Comparison of ENCODE assay signal across 7 mouse cellular contexts in the genomic region with DNA sequence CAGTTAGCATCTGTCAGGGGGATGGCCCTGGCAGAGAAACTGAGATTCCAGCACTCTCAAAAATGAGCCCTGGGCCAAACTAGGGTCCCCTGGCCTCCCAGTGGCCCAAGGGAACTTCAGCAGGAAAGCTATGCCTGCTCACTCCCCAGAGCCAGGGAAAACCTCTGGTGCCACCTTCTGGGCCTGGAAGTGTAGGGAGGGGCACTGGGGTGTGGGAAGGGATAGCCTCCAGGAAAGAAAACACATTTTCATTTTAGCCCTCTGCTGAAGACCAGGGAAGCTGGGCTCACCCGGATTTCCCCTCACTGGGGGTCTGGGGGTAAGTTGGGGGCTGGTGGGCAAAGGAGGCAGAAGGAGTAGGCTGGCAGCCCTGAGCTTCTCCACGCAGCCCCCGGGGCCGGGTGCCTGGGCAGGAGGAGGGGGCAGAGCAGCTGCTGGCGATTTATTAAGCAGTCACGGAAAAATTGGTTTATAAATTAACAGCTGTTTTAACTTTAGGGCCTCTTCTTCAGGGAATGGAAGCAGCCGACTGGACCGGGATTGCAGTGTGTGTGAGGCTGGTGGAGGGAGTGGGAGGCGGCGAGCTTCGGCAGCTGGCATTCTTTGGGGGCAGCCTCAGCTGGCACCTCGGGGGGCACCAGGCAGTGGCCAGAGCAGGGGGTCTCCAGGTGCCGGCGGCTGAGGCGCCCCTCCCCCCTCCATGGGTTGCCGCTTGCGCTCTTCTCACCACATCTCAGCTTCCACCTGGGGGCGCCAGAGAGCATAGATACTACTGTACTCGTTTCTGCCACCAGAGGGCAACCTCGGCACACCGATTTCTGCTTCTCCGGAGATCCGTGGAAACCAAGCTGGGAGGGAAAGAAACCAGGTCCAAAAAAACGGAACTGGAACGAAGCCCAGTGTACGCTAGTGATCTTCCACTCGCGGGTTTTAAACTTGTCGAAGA. TPM values are rescaled to one million over a fixed set of nuclear protein-coding genes. Genes with fewer than 3 reads are reported as not detected.
A peak's percentile ranks its signal among the peaks of the same experiment; 100 is the strongest.
DNase-seq lines count a peak whose midpoint lies in the region; ATAC-seq lines count a peak whose summit lies in the region.

No protein-coding gene starts in this region.

- no peak overlapping the region for H3K9ac ChIP-seq in embryonic facial prominence, embryonic 11.5 days (replicated peaks; ENCODE audit: low read length)
- H3K9ac ChIP-seq in limb, embryonic 11.5 days (ENCODE audit: low read length) = no peak overlapping the region
- no peak overlapping the region for H3K9ac ChIP-seq in midbrain, embryonic 14.5 days (replicated peaks; ENCODE audit: low read length)

- WGBS in embryonic facial prominence, embryonic 11.5 days = 1% methylated on average over 29 of the region's 29 CpGs
- WGBS in limb, embryonic 11.5 days = 3% methylated on average over 28 of the region's 29 CpGs
- WGBS in midbrain, embryonic 14.5 days = 1% methylated on average over 29 of the region's 29 CpGs

- peaks cover 68% of the 10 kb centered on the region for H3K27me3 ChIP-seq in embryonic facial prominence, embryonic 11.5 days (ENCODE audit: control insufficient read depth, insufficient read depth, low read length)
- H3K27me3 ChIP-seq in limb, embryonic 11.5 days (ENCODE audit: control insufficient read depth, insufficient read depth, low read length) = peaks cover 74% of the 10 kb centered on the region
- H3K27me3 ChIP-seq in midbrain, embryonic 14.5 days (ENCODE audit: control insufficient read depth, insufficient read depth, low read length) = peaks cover 56% of the 10 kb centered on the region

- peak; percentile 96 for DNase-seq in adrenal gland, postnatal 10 days
- peak; percentile 93 for DNase-seq in embryonic facial prominence, embryonic 11.5 days (ENCODE audit: low spot score)
- peak; percentile 91 to 99 for DNase-seq in heart, adult 18-20 months
- DNase-seq in kidney, adult 18-20 months = peak; percentile 99
- DNase-seq in limb, embryonic 11.5 days (ENCODE audit: low spot score) = peak; percentile 99
- peak; percentile 95 for DNase-seq in midbrain, embryonic 14.5 days
- peak; percentile 87 for DNase-seq in spleen, adult 12 weeks (ENCODE audit: low spot score)

- H3K36me3 ChIP-seq in embryonic facial prominence, embryonic 11.5 days (replicated peaks; ENCODE audit: control insufficient read depth, insufficient read depth, low read depth, low read length) = no peaks in the 10 kb centered on the region
- no peaks in the 10 kb centered on the region; the same call in 1 of the 2 replicates for H3K36me3 ChIP-seq in limb, embryonic 11.5 days (ENCODE audit: control insufficient read depth, insufficient read depth, low read length)
- H3K36me3 ChIP-seq in midbrain, embryonic 14.5 days (ENCODE audit: control insufficient read depth, insufficient read depth, low read length) = no peaks in the 10 kb centered on the region

- H3K27ac ChIP-seq in embryonic facial prominence, embryonic 11.5 days (replicated peaks; ENCODE audit: low read depth, low read length) = no peak overlapping the region
- H3K27ac ChIP-seq in limb, embryonic 11.5 days (replicated peaks; ENCODE audit: low read depth, low read length) = no peak overlapping the region
- H3K27ac ChIP-seq in midbrain, embryonic 14.5 days (replicated peaks; ENCODE audit: low read depth, low read length) = peak overlapping the region; percentile 55; the same call in 1 of the 2 replicates

- H3K9me3 ChIP-seq in embryonic facial prominence, embryonic 11.5 days (replicated peaks; ENCODE audit: control insufficient read depth, low read length) = no peaks in the 10 kb centered on the region
- H3K9me3 ChIP-seq in limb, embryonic 11.5 days (ENCODE audit: control insufficient read depth, low read length) = no peaks in the 10 kb centered on the region
- H3K9me3 ChIP-seq in midbrain, embryonic 14.5 days (ENCODE audit: control insufficient read depth, low read length) = no peaks in the 10 kb centered on the region

- peak overlapping the region; percentile 17; the same call in 1 of the 2 replicates for H3K4me3 ChIP-seq in embryonic facial prominence, embryonic 11.5 days (ENCODE audit: low read depth, low read length)
- 0 out of 2 replicates have a peak overlapping the region, but pooled peaks have one; percentile 8 for H3K4me3 ChIP-seq in limb, embryonic 11.5 days (ENCODE audit: low read depth, low read length)
- no peak overlapping the region for H3K4me3 ChIP-seq in midbrain, embryonic 14.5 days (replicated peaks; ENCODE audit: low read depth, low read length)

- peaks cover 2% of the 10 kb centered on the region; the same call in 1 of the 2 replicates for H3K4me1 ChIP-seq in embryonic facial prominence, embryonic 11.5 days (ENCODE audit: control insufficient read depth, insufficient read depth, low read length)
- H3K4me1 ChIP-seq in limb, embryonic 11.5 days (ENCODE audit: control insufficient read depth, insufficient read depth, low read length) = peaks cover 18% of the 10 kb centered on the region
- H3K4me1 ChIP-seq in midbrain, embryonic 14.5 days (ENCODE audit: control insufficient read depth, insufficient read depth, low read length) = peaks cover 24% of the 10 kb centered on the region

- no peak for ATAC-seq in embryonic facial prominence, embryonic 11.5 days (replicated peaks; ENCODE audit: insufficient number of reproducible peaks, low FRiP score, low TSS enrichment, low read depth)
- ATAC-seq in limb, embryonic 11.5 days (ENCODE audit: insufficient number of reproducible peaks, low FRiP score, low TSS enrichment, low read depth) = 0 out of 2 replicates have a peak, but pooled peaks have one; percentile 61
- peak; percentile 38 for ATAC-seq in midbrain, embryonic 14.5 days (ENCODE audit: low FRiP score, low TSS enrichment)

- peak overlapping the region; percentile 36 for H3K4me2 ChIP-seq in embryonic facial prominence, embryonic 11.5 days (ENCODE audit: low read depth, low read length)
- H3K4me2 ChIP-seq in limb, embryonic 11.5 days (ENCODE audit: low read depth, severe bottlenecking) = peak overlapping the region; percentile 36
- H3K4me2 ChIP-seq in midbrain, embryonic 14.5 days (ENCODE audit: low read length) = peak overlapping the region; percentile 47

RNA-seq across cellular contexts. Expression of a gene that starts 5.9 kb away (rescaled TPM):
- total RNA-seq in adrenal gland, postnatal 10 days (2021) = 1 to 10 TPM in 1 of 2 experiments, under 1 TPM in 1; 1.00 to 1.7 TPM
- polyA plus RNA-seq in embryonic facial prominence, embryonic 11.5 days (2014; fragmentation: Nextera tagmentation; extraction: Ambion mirVana) = 0.24 and 0.31 TPM in 2 replicates
- 1 to 10 TPM; 4.3 to 5.1 TPM for total RNA-seq in heart, adult 18-20 months (2021)
- 0.17 TPM in 1 of 2 replicates, not detected in the other for polyA plus RNA-seq in limb, embryonic 11.5 days (2014; fragmentation: Nextera tagmentation; extraction: Ambion mirVana)
- 0.95 and 1.2 TPM in 2 replicates for polyA plus RNA-seq in midbrain, embryonic 14.5 days (2014; fragmentation: Nextera tagmentation; extraction: Ambion mirVana)

RNA-seq across cellular contexts. Expression of a gene that starts 12.8 kb away (rescaled TPM):
- not detected for total RNA-seq in adrenal gland, postnatal 10 days (2021)
- polyA plus RNA-seq in embryonic facial prominence, embryonic 11.5 days (2014; fragmentation: Nextera tagmentation; extraction: Ambion mirVana) = 0.13 and 0.24 TPM in 2 replicates
- total RNA-seq in heart, adult 18-20 months (2021) = not detected
- not detected in 2 replicates for polyA plus RNA-seq in limb, embryonic 11.5 days (2014; fragmentation: Nextera tagmentation; extraction: Ambion mirVana)
- 10.9 and 12.7 TPM in 2 replicates for polyA plus RNA-seq in midbrain, embryonic 14.5 days (2014; fragmentation: Nextera tagmentation; extraction: Ambion mirVana)

RNA-seq across cellular contexts. Expression of a gene that starts 15.9 kb away (rescaled TPM):
- total RNA-seq in adrenal gland, postnatal 10 days (2021) = 10 to 100 TPM; 25.3 to 25.6 TPM
- polyA plus RNA-seq in embryonic facial prominence, embryonic 11.5 days (2014; fragmentation: Nextera tagmentation; extraction: Ambion mirVana) = 31.1 and 33.8 TPM in 2 replicates
- 10 to 100 TPM; 15.8 to 20.6 TPM for total RNA-seq in heart, adult 18-20 months (2021)
- 37.7 and 38.3 TPM in 2 replicates for polyA plus RNA-seq in limb, embryonic 11.5 days (2014; fragmentation: Nextera tagmentation; extraction: Ambion mirVana)
- polyA plus RNA-seq in midbrain, embryonic 14.5 days (2014; fragmentation: Nextera tagmentation; extraction: Ambion mirVana) = 34.5 and 36.0 TPM in 2 replicates

RNA-seq across cellular contexts. Expression of a gene that starts 41.3 kb away (rescaled TPM):
- 100 to 1,000 TPM in 1 of 2 experiments, 10 to 100 TPM in 1; 18.1 to 119 TPM for total RNA-seq in adrenal gland, postnatal 10 days (2021)
- 0.29 and 0.46 TPM in 2 replicates for polyA plus RNA-seq in embryonic facial prominence, embryonic 11.5 days (2014; fragmentation: Nextera tagmentation; extraction: Ambion mirVana)
- total RNA-seq in heart, adult 18-20 months (2021) = 1,000 to 10,000 TPM; 1,636 to 2,096 TPM
- polyA plus RNA-seq in limb, embryonic 11.5 days (2014; fragmentation: Nextera tagmentation; extraction: Ambion mirVana) = 0.41 and 0.53 TPM in 2 replicates
- 0.31 TPM in 1 of 2 replicates, not detected in the other for polyA plus RNA-seq in midbrain, embryonic 14.5 days (2014; fragmentation: Nextera tagmentation; extraction: Ambion mirVana)

RNA-seq across cellular contexts. Expression of a gene that starts 44.0 kb away (rescaled TPM):
- total RNA-seq in adrenal gland, postnatal 10 days (2021) = 100 to 1,000 TPM; 442 to 819 TPM
- 0.18 and 0.24 TPM in 2 replicates for polyA plus RNA-seq in embryonic facial prominence, embryonic 11.5 days (2014; fragmentation: Nextera tagmentation; extraction: Ambion mirVana)
- total RNA-seq in heart, adult 18-20 months (2021) = under 1 TPM; 0.84 to 0.90 TPM
- 0.13 and 0.17 TPM in 2 replicates for polyA plus RNA-seq in limb, embryonic 11.5 days (2014; fragmentation: Nextera tagmentation; extraction: Ambion mirVana)
- polyA plus RNA-seq in midbrain, embryonic 14.5 days (2014; fragmentation: Nextera tagmentation; extraction: Ambion mirVana) = 0.62 and 1.1 TPM in 2 replicates
